Mouse (Mus musculus): ENCODE results near the gene Pimreg. TPM values are rescaled to one million over a fixed set of nuclear protein-coding genes. Genes with fewer than 3 reads are reported as not detected.

Pimreg gene
- polyA plus RNA-seq, 1 experiment from 2014 or later = 150 TPM

- DNase-seq (ENCODE audit: low spot score) = no peak
- peaks cover 5% of the 10 kb centered on the region; the same call in 1 of the 2 replicates for H3K4me1 ChIP-seq
- no peaks in the 10 kb centered on the region for H3K9me3 ChIP-seq
- no peak overlapping the region for H3K4me3 ChIP-seq
- no peaks in the 10 kb centered on the region for H3K36me3 ChIP-seq
- WGBS = 70% methylated on average over 13 of the region's 13 CpGs
- no peak overlapping the region for H3K27ac ChIP-seq
- H3K27me3 ChIP-seq (ENCODE audit: insufficient read depth, poor library complexity, severe bottlenecking) = 0 out of 2 replicates have a peak, but pooled peaks cover 4% of the 10 kb centered on the region
These were observed 25.1 kb upstream of the Pimreg start for GRCm38 (mm10) chr11:72016518-72017252.

GRCm38 (mm10) chr11:72017253-72017601 is 24.6 kb upstream of the Pimreg start:
- Histone ChIP-seq H3K27me3 (ENCODE audit: insufficient read depth, poor library complexity, severe bottlenecking) (0 out of 2 replicates have a peak, but pooled peaks cover 9% of the 10 kb centered on the region), H3K4me1 (peaks cover 5% of the 10 kb centered on the region; the same call in 1 of the 2 replicates), H3K36me3 (no peaks in the 10 kb centered on the region), H3K9me3 (no peaks in the 10 kb centered on the region), H3K4me3 (no peak overlapping the region), H3K27ac (no peak overlapping the region)
- DNase-seq (ENCODE audit: low spot score) = no peak
- WGBS = 76% methylated on average over 9 of the region's 9 CpGs

DNA sequence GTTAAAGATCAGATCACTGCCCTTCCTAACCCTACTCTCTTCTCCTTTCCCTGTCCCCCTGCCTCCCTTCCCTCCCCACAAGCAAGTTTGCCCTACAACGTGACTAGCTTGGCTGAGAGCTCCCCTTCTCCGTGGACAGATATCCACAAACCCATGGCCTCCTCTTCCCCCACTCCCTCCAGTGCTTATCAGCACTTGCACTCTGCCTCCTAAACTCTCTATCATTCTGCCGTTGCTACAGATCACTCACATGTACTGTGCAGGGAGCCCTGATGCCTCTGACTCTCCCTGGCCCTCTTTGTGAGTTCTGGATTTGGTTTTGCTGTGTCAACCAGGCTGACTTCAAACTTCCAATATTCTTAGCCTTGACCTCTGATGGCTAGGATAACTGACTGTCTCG is 20.8 kb upstream of the Pimreg start:
- peaks cover 15% of the 10 kb centered on the region; the same call in 1 of the 2 replicates for H3K27me3 ChIP-seq (ENCODE audit: insufficient read depth, poor library complexity, severe bottlenecking)
- H3K36me3 ChIP-seq = no peaks in the 10 kb centered on the region
- H3K9me3 ChIP-seq = no peaks in the 10 kb centered on the region
- peaks cover 9% of the 10 kb centered on the region; the same call in 1 of the 2 replicates for H3K4me1 ChIP-seq
- WGBS = 53% methylated on average over 4 of the region's 4 CpGs
- H3K4me3 ChIP-seq = no peak overlapping the region
- no peak for DNase-seq (ENCODE audit: low spot score)
- no peak overlapping the region for H3K27ac ChIP-seq

DNA sequence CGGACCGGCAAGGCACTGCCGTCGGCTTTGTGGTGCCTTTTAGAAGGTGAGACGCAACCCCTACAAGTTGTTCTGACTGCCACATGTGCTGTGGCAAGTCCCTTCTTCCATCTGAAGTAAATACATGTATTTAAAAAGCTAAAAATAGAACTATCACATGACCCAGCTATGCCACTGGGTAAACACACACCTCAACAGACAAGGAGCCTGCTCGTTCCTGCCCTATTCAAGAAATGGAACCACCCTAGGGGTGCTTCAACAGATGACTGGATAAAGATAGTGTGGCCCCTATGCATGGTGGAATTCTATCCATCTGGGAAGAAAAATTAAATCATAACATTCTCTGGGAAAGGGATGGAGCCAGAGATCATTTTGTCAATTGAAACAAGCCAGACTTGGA is 19.0 kb upstream of the Pimreg start:
- DNase-seq (ENCODE audit: low spot score) = no peak
- Histone ChIP-seq H3K4me1 (peaks cover 9% of the 10 kb centered on the region; the same call in 1 of the 2 replicates), H3K36me3 (no peaks in the 10 kb centered on the region), H3K27ac (no peak overlapping the region), H3K4me3 (no peak overlapping the region), H3K9me3 (no peaks in the 10 kb centered on the region), H3K27me3 (ENCODE audit: insufficient read depth, poor library complexity, severe bottlenecking) (peaks cover 25% of the 10 kb centered on the region; the same call in 1 of the 2 replicates)
- 78% methylated on average over 6 of the region's 6 CpGs for WGBS

DNA sequence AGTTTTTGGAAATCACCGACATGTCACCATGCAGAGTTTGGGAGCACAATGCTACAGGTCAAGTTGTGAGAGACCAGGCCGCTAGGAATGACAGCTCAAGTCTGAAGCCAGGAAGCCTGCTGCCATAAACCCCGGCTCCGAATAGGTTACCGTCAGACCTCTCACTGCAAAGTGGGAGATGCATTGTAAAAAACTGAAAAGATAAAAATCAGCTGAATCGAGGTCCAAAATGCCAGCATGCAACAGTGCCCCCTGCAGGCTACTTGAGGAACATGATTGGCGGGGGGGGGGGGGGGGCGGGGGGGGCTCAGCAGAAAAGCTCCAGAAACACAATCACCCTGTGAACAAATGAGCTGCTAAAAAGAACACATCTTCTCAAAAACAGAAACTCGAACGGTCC is 18.3 kb upstream of the Pimreg start:
- Histone ChIP-seq H3K4me1 (peaks cover 9% of the 10 kb centered on the region; the same call in 1 of the 2 replicates), H3K9me3 (no peaks in the 10 kb centered on the region), H3K36me3 (no peaks in the 10 kb centered on the region), H3K27me3 (ENCODE audit: insufficient read depth, poor library complexity, severe bottlenecking) (peaks cover 28% of the 10 kb centered on the region; the same call in 1 of the 2 replicates), H3K27ac (no peak overlapping the region), H3K4me3 (no peak overlapping the region)
- no peak for DNase-seq (ENCODE audit: low spot score)
- 58% methylated on average over 8 of the region's 10 CpGs for WGBS

GRCm38 (mm10) chr11:72024193-72024781 is 17.5 kb upstream of the Pimreg start:
- 34% methylated on average over 5 of the region's 5 CpGs for WGBS
- peaks cover 9% of the 10 kb centered on the region for H3K4me1 ChIP-seq
- H3K27me3 ChIP-seq (ENCODE audit: insufficient read depth, poor library complexity, severe bottlenecking) = peaks cover 35% of the 10 kb centered on the region; the same call in 1 of the 2 replicates
- no peak overlapping the region for H3K27ac ChIP-seq
- H3K36me3 ChIP-seq = no peaks in the 10 kb centered on the region
- DNase-seq (ENCODE audit: low spot score) = no peak
- H3K4me3 ChIP-seq = no peak overlapping the region
- no peaks in the 10 kb centered on the region for H3K9me3 ChIP-seq

- Histone ChIP-seq H3K4me1 (peaks cover 7% of the 10 kb centered on the region), H3K36me3 (no peaks in the 10 kb centered on the region), H3K4me3 (no peak overlapping the region), H3K9me3 (no peaks in the 10 kb centered on the region), H3K27me3 (ENCODE audit: insufficient read depth, poor library complexity, severe bottlenecking) (peaks cover 50% of the 10 kb centered on the region), H3K27ac (no peak overlapping the region)
- WGBS = 34% methylated on average over 5 of the region's 5 CpGs
- DNase-seq (ENCODE audit: low spot score) = no peak
These were observed 16.0 kb upstream of the Pimreg start for GRCm38 (mm10) chr11:72025843-72026242.

DNA sequence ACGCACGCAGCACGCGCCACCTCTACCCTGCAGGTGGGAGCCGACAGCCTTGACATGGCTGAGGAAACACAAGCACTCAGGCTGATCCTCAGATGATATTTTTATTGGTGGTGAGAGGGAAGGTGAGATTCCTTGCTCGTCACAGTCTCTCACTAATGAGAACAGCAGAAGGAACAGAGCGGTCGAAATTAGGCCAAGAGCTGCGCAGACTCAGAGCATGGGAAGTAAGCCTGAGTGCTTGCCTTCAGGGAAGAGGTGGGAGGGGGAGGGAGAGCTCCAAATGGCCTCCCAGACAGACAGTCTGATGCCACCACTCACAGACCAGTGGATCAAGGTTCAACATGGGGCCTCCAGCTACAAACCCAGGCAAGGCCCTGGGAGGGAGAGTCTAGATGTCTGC is 15.3 kb upstream of the Pimreg start:
- no peak overlapping the region for H3K4me3 ChIP-seq
- H3K4me1 ChIP-seq = peaks cover 10% of the 10 kb centered on the region
- H3K36me3 ChIP-seq = no peaks in the 10 kb centered on the region
- WGBS = 86% methylated on average over 9 of the region's 9 CpGs
- H3K9me3 ChIP-seq = no peaks in the 10 kb centered on the region
- H3K27me3 ChIP-seq (ENCODE audit: insufficient read depth, poor library complexity, severe bottlenecking) = peaks cover 47% of the 10 kb centered on the region
- DNase-seq (ENCODE audit: low spot score) = no peak
- no peak overlapping the region for H3K27ac ChIP-seq

- Histone ChIP-seq H3K27ac (no peak overlapping the region), H3K27me3 (ENCODE audit: insufficient read depth, poor library complexity, severe bottlenecking) (peaks cover 41% of the 10 kb centered on the region), H3K36me3 (no peaks in the 10 kb centered on the region), H3K9me3 (no peaks in the 10 kb centered on the region), H3K4me3 (no peak overlapping the region), H3K4me1 (peaks cover 22% of the 10 kb centered on the region)
- WGBS = 81% methylated on average over 9 of the region's 9 CpGs
- no peak for DNase-seq (ENCODE audit: low spot score)
These were observed 14.0 kb upstream of the Pimreg start for GRCm38 (mm10) chr11:72027836-72028235.

- Histone ChIP-seq H3K27me3 (ENCODE audit: insufficient read depth, poor library complexity, severe bottlenecking) (peaks cover 41% of the 10 kb centered on the region), H3K4me3 (no peak overlapping the region), H3K9me3 (no peaks in the 10 kb centered on the region), H3K27ac (no peak overlapping the region), H3K4me1 (peaks cover 21% of the 10 kb centered on the region), H3K36me3 (no peaks in the 10 kb centered on the region)
- no peak for DNase-seq (ENCODE audit: low spot score)
- 15% methylated on average over 23 of the region's 23 CpGs for WGBS
These were observed 12.7 kb upstream of the Pimreg start for GRCm38 (mm10) chr11:72029143-72029542.

DNA sequence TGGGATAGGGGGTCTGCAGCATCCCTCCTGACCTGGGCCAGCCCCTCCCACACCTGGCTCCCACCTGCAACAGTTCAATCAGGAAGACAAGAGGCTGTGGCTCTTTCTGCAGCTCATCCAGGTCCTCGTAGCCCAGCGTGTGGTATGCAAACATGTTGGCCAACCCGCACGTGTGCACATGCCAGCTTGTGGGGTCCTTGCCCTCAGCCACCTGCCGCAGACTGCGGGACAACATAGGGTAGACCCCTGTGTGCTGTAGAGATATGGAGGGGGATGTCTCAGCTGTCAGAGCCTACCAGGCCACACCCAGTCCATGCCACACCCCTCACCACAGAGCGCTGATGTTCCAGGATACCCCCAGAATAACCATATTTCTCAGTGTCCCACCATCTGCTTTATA is 10.5 kb upstream of the Pimreg start:
- no peak overlapping the region for H3K27ac ChIP-seq
- DNase-seq (ENCODE audit: low spot score) = no peak
- WGBS = 68% methylated on average over 7 of the region's 7 CpGs
- H3K36me3 ChIP-seq = no peaks in the 10 kb centered on the region
- H3K4me1 ChIP-seq = peaks cover 38% of the 10 kb centered on the region
- H3K9me3 ChIP-seq = no peaks in the 10 kb centered on the region
- peaks cover 35% of the 10 kb centered on the region for H3K27me3 ChIP-seq (ENCODE audit: insufficient read depth, poor library complexity, severe bottlenecking)
- H3K4me3 ChIP-seq = no peak overlapping the region

DNA sequence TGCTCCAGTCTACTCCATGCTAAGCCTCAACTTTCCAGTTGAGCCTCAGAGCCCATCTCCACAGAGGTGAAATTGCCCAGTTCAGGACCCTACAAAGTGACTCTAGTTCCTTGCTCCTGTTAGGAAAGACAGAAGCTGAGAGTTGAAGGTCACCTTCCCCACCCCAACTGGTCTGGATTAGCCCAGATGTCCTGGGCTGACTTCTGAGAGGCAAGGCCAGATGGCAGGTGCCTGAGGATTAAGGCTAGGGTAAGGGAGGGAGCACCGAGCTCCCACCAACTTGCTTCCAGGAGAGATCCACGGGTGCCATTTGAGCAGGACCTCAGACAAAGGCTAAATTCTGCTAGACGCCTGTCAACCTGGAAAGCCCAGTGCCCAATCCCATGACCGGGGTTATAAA is 9.7 kb upstream of the Pimreg start:
- H3K27ac ChIP-seq = no peak overlapping the region
- H3K36me3 ChIP-seq = no peaks in the 10 kb centered on the region
- no peaks in the 10 kb centered on the region for H3K9me3 ChIP-seq
- peaks cover 34% of the 10 kb centered on the region for H3K27me3 ChIP-seq (ENCODE audit: insufficient read depth, poor library complexity, severe bottlenecking)
- DNase-seq (ENCODE audit: low spot score) = no peak
- 61% methylated on average over 4 of the region's 4 CpGs for WGBS
- H3K4me1 ChIP-seq = peaks cover 42% of the 10 kb centered on the region
- no peak overlapping the region for H3K4me3 ChIP-seq

- H3K27ac ChIP-seq = no peak overlapping the region
- H3K4me3 ChIP-seq = no peak overlapping the region
- H3K36me3 ChIP-seq = no peaks in the 10 kb centered on the region
- H3K9me3 ChIP-seq = no peaks in the 10 kb centered on the region
- peaks cover 47% of the 10 kb centered on the region for H3K4me1 ChIP-seq
- WGBS = 89% methylated on average over 3 of the region's 3 CpGs
- no peak for DNase-seq (ENCODE audit: low spot score)
- H3K27me3 ChIP-seq (ENCODE audit: insufficient read depth, poor library complexity, severe bottlenecking) = peaks cover 34% of the 10 kb centered on the region
These were observed 9.2 kb upstream of the Pimreg start for GRCm38 (mm10) chr11:72032589-72032988.

Data from heart, embryonic 10.5 days (tissue).